Mouse (Mus musculus): Measurements from ENCODE around the gene Asb14. TPM values are rescaled to one million over a fixed set of nuclear protein-coding genes. Genes with fewer than 3 reads are reported as not detected.
"Not testable (repeated sequence)": the region's sequence is repeated elsewhere in the genome, so short reads cannot be mapped to it uniquely, and the experiment has no call there.

Gene Asb14
- polyA plus RNA-seq, 1 experiment = 3.4 TPM

DNA sequence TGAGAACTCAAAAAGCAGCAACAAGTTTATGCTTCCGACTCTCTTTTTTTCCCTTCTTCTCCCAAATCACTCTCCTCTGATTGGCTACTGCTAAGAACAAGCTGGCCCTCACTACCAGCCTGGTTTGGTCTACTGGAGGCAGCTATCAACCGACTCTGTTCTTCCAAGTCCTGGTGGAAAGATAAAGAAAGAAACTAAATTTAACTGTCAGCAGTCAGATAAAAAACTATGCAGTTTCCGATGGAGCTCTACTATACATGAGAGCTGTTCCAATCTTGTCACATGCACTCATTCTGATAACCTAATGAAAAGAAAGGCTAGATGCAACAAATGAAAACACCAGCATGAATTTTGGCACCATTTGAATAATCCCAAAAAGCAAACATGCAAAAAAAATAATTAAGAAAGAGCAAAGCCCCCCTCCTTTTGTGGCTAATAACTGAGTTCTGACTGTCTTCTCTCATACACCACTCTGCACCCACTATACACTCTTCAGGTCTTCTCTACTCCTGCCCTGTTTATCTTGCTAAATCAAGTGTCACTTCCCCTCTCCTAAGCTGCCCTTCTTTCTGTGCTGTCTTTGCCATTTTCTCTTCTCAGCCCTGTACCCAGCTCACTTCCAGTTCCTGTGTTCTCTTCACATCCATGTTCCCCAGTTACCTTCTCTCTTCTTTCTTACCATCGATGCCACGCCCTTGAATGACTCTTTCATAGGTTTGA is 29.5 kb downstream of the Asb14 start:
- 90% methylated on average over 5 of the region's 5 CpGs for WGBS
- H3K36me3 ChIP-seq (ENCODE audit: control insufficient read depth, insufficient read depth, low read length) = peaks cover 26% of the 10 kb centered on the region
- H3K27me3 ChIP-seq (ENCODE audit: control insufficient read depth, insufficient read depth, low read length) = no peaks in the 10 kb centered on the region

DNA sequence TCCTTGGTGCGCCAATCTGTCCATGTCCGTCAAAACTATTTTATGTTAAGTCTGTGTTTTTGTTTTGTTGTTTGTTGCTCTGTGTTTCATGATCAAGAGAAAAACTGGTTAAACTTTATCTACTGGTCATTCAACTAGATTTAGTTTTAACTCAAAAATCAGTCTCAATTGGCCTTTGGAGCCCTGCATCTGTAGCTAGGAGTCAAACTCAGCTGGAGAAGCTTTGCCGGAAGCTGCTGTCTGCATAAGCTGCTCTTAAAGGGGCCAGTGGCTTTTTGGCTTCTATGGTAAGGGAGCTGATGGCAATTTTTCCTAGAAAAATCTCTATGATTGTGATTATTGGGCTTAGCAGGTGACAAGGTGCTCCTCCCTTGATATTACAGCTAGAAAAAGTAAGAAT is 40.5 kb downstream of the Asb14 start:
- 0 out of 2 replicates have a peak, but pooled peaks cover 7% of the 10 kb centered on the region for H3K36me3 ChIP-seq (ENCODE audit: control insufficient read depth, insufficient read depth, low read length)
- TF ChIP-seq CTCF (IDR thresholded peaks at IDR 0.05; ENCODE audit: borderline replicate concordance, control insufficient read depth, extremely low read depth, insufficient read depth, low read length, poor library complexity) = no peak
- TF ChIP-seq POLR2A (IDR thresholded peaks at IDR 0.05; ENCODE audit: control insufficient read depth, extremely low read depth, insufficient read depth, low read length, poor library complexity) = no peak

More for the DNA sequence above, 29.5 kb downstream of the Asb14 start:
- DNase-seq = no peak
- TF ChIP-seq CTCF (IDR thresholded peaks at IDR 0.05; ENCODE audit: borderline replicate concordance, control insufficient read depth, extremely low read depth, insufficient read depth, low read length, poor library complexity) = no peak
- no peak for TF ChIP-seq POLR2A (IDR thresholded peaks at IDR 0.05; ENCODE audit: control insufficient read depth, extremely low read depth, insufficient read depth, low read length, poor library complexity)
- H3K27ac ChIP-seq (ENCODE audit: control insufficient read depth, insufficient read depth, low read length) = no peak overlapping the region; the same call in 1 of the 2 replicates
- no peak overlapping the region for H3K4me3 ChIP-seq (ENCODE audit: control insufficient read depth, insufficient read depth, low read length)
- H3K4me1 ChIP-seq (replicated peaks; ENCODE audit: control insufficient read depth, insufficient read depth, low read length) = no peaks in the 10 kb centered on the region; the same call in 1 of the 2 replicates

DNA sequence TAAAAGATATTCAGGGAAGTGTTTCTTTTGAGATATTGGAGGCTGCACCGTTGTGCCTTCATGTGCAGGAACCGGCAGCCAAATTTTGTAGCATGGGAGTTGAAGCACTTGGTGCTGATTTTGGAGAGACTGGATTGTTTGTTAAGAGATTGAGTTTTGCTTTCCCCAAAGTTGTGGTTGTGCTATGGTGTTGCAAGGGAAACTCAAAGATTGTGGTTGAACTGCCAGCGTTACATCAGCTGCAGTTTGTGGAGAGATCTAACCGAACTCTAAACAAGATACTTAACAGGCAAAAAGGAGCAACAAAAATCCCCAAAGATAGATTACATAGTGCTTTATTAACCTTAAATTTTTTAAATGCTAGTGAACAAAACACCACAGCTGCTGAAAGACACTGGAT is 41.2 kb downstream of the Asb14 start:
- 29% methylated on average over 4 of the region's 4 CpGs for WGBS
- 0 out of 2 replicates have a peak, but pooled peaks cover 7% of the 10 kb centered on the region for H3K36me3 ChIP-seq (ENCODE audit: control insufficient read depth, insufficient read depth, low read length)
- H3K4me1 ChIP-seq (replicated peaks; ENCODE audit: control insufficient read depth, insufficient read depth, low read length) = no peaks in the 10 kb centered on the region
- no peak overlapping the region; the same call in 1 of the 2 replicates for H3K27ac ChIP-seq (ENCODE audit: control insufficient read depth, insufficient read depth, low read length)
- TF ChIP-seq CTCF (IDR thresholded peaks at IDR 0.05; ENCODE audit: borderline replicate concordance, control insufficient read depth, extremely low read depth, insufficient read depth, low read length, poor library complexity) = no peak
- TF ChIP-seq POLR2A (IDR thresholded peaks at IDR 0.05; ENCODE audit: control insufficient read depth, extremely low read depth, insufficient read depth, low read length, poor library complexity) = no peak
- H3K4me3 ChIP-seq (ENCODE audit: control insufficient read depth, insufficient read depth, low read length) = no peak overlapping the region
- H3K27me3 ChIP-seq (ENCODE audit: control insufficient read depth, insufficient read depth, low read length) = no peaks in the 10 kb centered on the region
- no peak for DNase-seq

More for the DNA sequence above, 40.5 kb downstream of the Asb14 start:
- 77% methylated on average over 3 of the region's 3 CpGs for WGBS
- no peak for DNase-seq
- no peaks in the 10 kb centered on the region for H3K27me3 ChIP-seq (ENCODE audit: control insufficient read depth, insufficient read depth, low read length)
- H3K4me3 ChIP-seq (ENCODE audit: control insufficient read depth, insufficient read depth, low read length) = no peak overlapping the region
- no peaks in the 10 kb centered on the region for H3K4me1 ChIP-seq (replicated peaks; ENCODE audit: control insufficient read depth, insufficient read depth, low read length)
- H3K27ac ChIP-seq (ENCODE audit: control insufficient read depth, insufficient read depth, low read length) = no peak overlapping the region

DNA sequence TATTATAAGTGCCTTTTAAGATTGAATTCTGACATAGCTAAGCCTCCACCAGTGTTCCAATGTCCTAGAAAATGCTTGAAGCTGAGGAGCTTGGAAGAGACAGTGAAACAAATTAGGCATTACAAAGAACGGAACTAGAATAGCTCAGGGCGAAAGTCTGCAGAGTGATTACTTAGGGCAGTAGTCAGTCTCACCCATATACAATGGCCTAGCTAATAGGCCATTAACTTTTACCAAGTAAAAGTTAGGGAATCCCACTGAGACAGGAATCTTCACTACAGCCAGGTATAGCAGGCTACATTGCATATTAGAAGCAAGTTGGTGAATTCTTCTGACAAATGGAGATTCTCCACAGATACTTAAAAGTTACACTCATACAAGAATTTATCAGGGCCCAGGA is 61.8 kb downstream of the Asb14 start:
- DNase-seq; H3K27me3 ChIP-seq (ENCODE audit: control insufficient read depth, insufficient read depth, low read length); H3K4me3 ChIP-seq (ENCODE audit: control insufficient read depth, insufficient read depth, low read length); H3K4me1 ChIP-seq (replicated peaks; ENCODE audit: control insufficient read depth, insufficient read depth, low read length); H3K27ac ChIP-seq (ENCODE audit: control insufficient read depth, insufficient read depth, low read length): not testable (repeated sequence)
- WGBS = 100% methylated on average over 2 of the region's 2 CpGs
- peaks cover 14% of the 10 kb centered on the region for H3K36me3 ChIP-seq (ENCODE audit: control insufficient read depth, insufficient read depth, low read length)

DNA sequence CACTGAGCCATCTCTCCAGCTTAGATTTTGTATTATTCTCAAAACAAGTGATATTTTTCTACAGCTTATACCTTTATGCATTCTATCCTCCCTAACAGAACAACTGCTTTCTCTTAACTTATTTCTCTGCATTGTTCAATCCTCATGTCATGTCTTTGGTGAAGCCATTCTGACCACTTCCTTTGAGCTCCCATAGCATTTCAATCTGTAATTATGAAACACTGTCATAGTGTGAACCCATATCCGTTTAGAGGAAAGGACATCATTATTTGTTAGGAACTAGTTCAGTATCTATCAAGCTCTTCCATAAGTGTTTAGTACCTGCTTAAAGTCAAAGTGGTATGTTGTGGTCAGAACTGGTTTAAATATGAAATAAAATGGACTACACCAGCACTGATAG is 66.2 kb downstream of the Asb14 start:
- no peaks in the 10 kb centered on the region for H3K4me1 ChIP-seq (replicated peaks; ENCODE audit: control insufficient read depth, insufficient read depth, low read length)
- WGBS = 82% methylated on average over 1 of the region's 1 CpGs
- H3K27ac ChIP-seq (ENCODE audit: control insufficient read depth, insufficient read depth, low read length) = no peak overlapping the region
- no peaks in the 10 kb centered on the region for H3K27me3 ChIP-seq (ENCODE audit: control insufficient read depth, insufficient read depth, low read length)
- DNase-seq = no peak
- H3K36me3 ChIP-seq (ENCODE audit: control insufficient read depth, insufficient read depth, low read length) = peaks cover 18% of the 10 kb centered on the region
- TF ChIP-seq CTCF (IDR thresholded peaks at IDR 0.05; ENCODE audit: borderline replicate concordance, control insufficient read depth, extremely low read depth, insufficient read depth, low read length, poor library complexity) = no peak
- H3K4me3 ChIP-seq (ENCODE audit: control insufficient read depth, insufficient read depth, low read length) = no peak overlapping the region

Other genes with a start within 250 kb of the Asb14 start
- gene Pde12, start 224.7 kb upstream of the Asb14 start, polyA plus RNA-seq (2012; rRNA removed) = 13.0 and 14.3 TPM in 2 replicates
- gene Dnah12, start 201.3 kb upstream of the Asb14 start, polyA plus RNA-seq (2012; rRNA removed) = 0.01 and 0.03 TPM in 2 replicates
- 10.4 and 10.7 TPM in 2 replicates for gene Appl1, start 76.7 kb downstream of the Asb14 start, polyA plus RNA-seq (2012; rRNA removed)
- not detected in 2 replicates for gene Hesx1, start 99.9 kb downstream of the Asb14 start, polyA plus RNA-seq (2012; rRNA removed)
- 0.29 and 0.63 TPM in 2 replicates for gene Il17rd, start 144.4 kb downstream of the Asb14 start, polyA plus RNA-seq (2012; rRNA removed)
- gene Arhgef3, start 220.3 kb downstream of the Asb14 start, polyA plus RNA-seq (2012; rRNA removed) = 16.8 and 17.0 TPM in 2 replicates

Data from thymus, adult 2 months (tissue).